8 mouse cellular contexts compared by ENCODE assay signal in genomic region chr9:41951472-41952129, GRCm38 (mm10).
DNase-seq lines count a peak whose midpoint lies in the region; ATAC-seq and TF ChIP-seq lines count a peak whose summit lies in the region.

No protein-coding gene starts in this region.

- TF ChIP-seq POLR2A in CH12.LX (IDR thresholded peaks at IDR 0.05; ENCODE audit: low read depth, low read length), result no peak

- no peak for TF ChIP-seq EP300 in CH12.LX (IDR thresholded peaks at IDR 0.05; ENCODE audit: low read length)

- no peak for DNase-seq in heart, adult 18-20 months
- DNase-seq in CH12.LX (ENCODE audit: extremely low read depth), result peak; percentile 11
- DNase-seq in forebrain, embryonic 10.5 days (ENCODE audit: extremely low spot score, low spot score), result no peak
- DNase-seq in liver, result peak; percentile 38
- no peak for DNase-seq in urinary bladder, adult 18-20 months (ENCODE audit: low spot score in 2 of 2)
- no peak for DNase-seq in yolk sac, embryonic 10.5 days (ENCODE audit: low spot score)

- WGBS in heart, embryonic 11.5 days (ENCODE audit: insufficient replicate concordance), result 14% methylated on average over 16 of the region's 16 CpGs
- 24% methylated on average over 16 of the region's 16 CpGs for whole genome bisulfite sequencing in forebrain, embryonic 10.5 days
- 4% methylated on average over 16 of the region's 16 CpGs for WGBS in stomach, embryonic 15.5 days

- peak overlapping the region; percentile 36 for H3K4me3 ChIP-seq in heart, embryonic 11.5 days (ENCODE audit: low read depth, low read length)
- peak overlapping the region in 1 of 3 experiments; percentile 55 for H3K4me3 ChIP-seq in CH12.LX (replicated peaks in 1 of 3; ENCODE audit: low read depth in 2 of 3, low read length in 2 of 3, poor library complexity in 1 of 3)
- peak overlapping the region; percentile 59 for H3K4me3 ChIP-seq in forebrain, embryonic 10.5 days
- peak overlapping the region; percentile 47 for H3K4me3 ChIP-seq in stomach, embryonic 15.5 days (replicated peaks)

- H3K79me2 ChIP-seq in CH12.LX (replicated peaks; ENCODE audit: control insufficient read depth, extremely low read depth, insufficient read depth, poor library complexity, severe bottlenecking), result no peaks in the 10 kb centered on the region

- peaks cover 15% of the 10 kb centered on the region for H3K4me1 ChIP-seq in heart, embryonic 11.5 days (ENCODE audit: control insufficient read depth, insufficient read depth, low read length)
- H3K4me1 ChIP-seq in CH12.LX (ENCODE audit: control insufficient read depth in 1 of 2, insufficient read depth in 2 of 2), result peaks cover 0 to 20% of the 10 kb centered on the region in 2 experiments; a peak in 2 of 4 replicates
- H3K4me1 ChIP-seq in forebrain, embryonic 10.5 days, result peaks cover 51% of the 10 kb centered on the region
- peaks cover 24% of the 10 kb centered on the region for H3K4me1 ChIP-seq in stomach, embryonic 15.5 days

- H3K36me3 ChIP-seq in heart, embryonic 11.5 days (ENCODE audit: control insufficient read depth, insufficient read depth, low read length), result no peaks in the 10 kb centered on the region
- no peaks in the 10 kb centered on the region for H3K36me3 ChIP-seq in CH12.LX (replicated peaks in 1 of 2; ENCODE audit: control insufficient read depth in 1 of 2, insufficient read depth in 1 of 2, low read length in 1 of 2)
- no peaks in the 10 kb centered on the region for H3K36me3 ChIP-seq in forebrain, embryonic 10.5 days (replicated peaks)
- H3K36me3 ChIP-seq in stomach, embryonic 15.5 days, result no peaks in the 10 kb centered on the region

- H3K4me2 ChIP-seq in heart, embryonic 11.5 days, result peak overlapping the region; percentile 80
- H3K4me2 ChIP-seq in CH12.LX (ENCODE audit: insufficient read depth, low read depth, poor library complexity, severe bottlenecking), result peak overlapping the region; percentile 81; the same call in 1 of the 2 replicates
- peak overlapping the region; percentile 85 for H3K4me2 ChIP-seq in stomach, embryonic 15.5 days

- H3K27ac ChIP-seq in heart, embryonic 11.5 days (ENCODE audit: low read depth, low read length), result peak overlapping the region; percentile 92
- no peak overlapping the region for H3K27ac ChIP-seq in CH12.LX (ENCODE audit: insufficient read depth, low read depth)
- peak overlapping the region; percentile 96 for H3K27ac ChIP-seq in forebrain, embryonic 10.5 days
- H3K27ac ChIP-seq in stomach, embryonic 15.5 days, result peak overlapping the region; percentile 92

- ATAC-seq in heart, embryonic 11.5 days (replicated peaks; ENCODE audit: insufficient number of reproducible peaks, low FRiP score, low TSS enrichment), result peak; percentile 9
- ATAC-seq in stomach, embryonic 15.5 days (ENCODE audit: insufficient read depth, low FRiP score, low read depth), result peak; percentile 28; the same call in 1 of the 2 replicates

- peak overlapping the region; percentile 64 for H3K9ac ChIP-seq in heart, embryonic 11.5 days (ENCODE audit: low read depth, low read length)
- H3K9ac ChIP-seq in CH12.LX (ENCODE audit: insufficient read depth, low read depth), result no peak overlapping the region
- peak overlapping the region; percentile 46 for H3K9ac ChIP-seq in stomach, embryonic 15.5 days

- in situ Hi-C loops in CH12.LX (cut with MboI; ENCODE audit: low pct_ligation_motif_present, low pct_unique_long_range_greater_than_20kb, low sequenced_read_pairs), result loop anchor here (5.0 to 10.0 kb wide), 2 partner anchors 477 to 724 kb away; no protein-coding TSS in a partner anchor

- H3K9me3 ChIP-seq in heart, embryonic 11.5 days (replicated peaks; ENCODE audit: control insufficient read depth, low read length), result no peaks in the 10 kb centered on the region
- no peaks in the 10 kb centered on the region for H3K9me3 ChIP-seq in CH12.LX (replicated peaks; ENCODE audit: low read length)
- H3K9me3 ChIP-seq in forebrain, embryonic 10.5 days, result no peaks in the 10 kb centered on the region
- no peaks in the 10 kb centered on the region for H3K9me3 ChIP-seq in stomach, embryonic 15.5 days

- no peak for TF ChIP-seq CTCF in CH12.LX (conservative IDR thresholded peaks at IDR 0.05 in 1 of 2, IDR thresholded peaks at IDR 0.05 in 1 of 2; ENCODE audit: low read depth in 2 of 2, low read length in 2 of 2)

- no peaks in the 10 kb centered on the region for H3K27me3 ChIP-seq in heart, embryonic 11.5 days (ENCODE audit: control insufficient read depth, insufficient read depth, low read length)
- peaks cover 5% of the 10 kb centered on the region for H3K27me3 ChIP-seq in CH12.LX (replicated peaks)
- H3K27me3 ChIP-seq in forebrain, embryonic 10.5 days (ENCODE audit: poor library complexity, severe bottlenecking), result peaks cover 26% of the 10 kb centered on the region
- no peaks in the 10 kb centered on the region for H3K27me3 ChIP-seq in stomach, embryonic 15.5 days (replicated peaks)

- no peak for TF ChIP-seq RAD21 in CH12.LX (IDR thresholded peaks at IDR 0.05; ENCODE audit: low read depth, low read length)

- dilution Hi-C loops in CH12.LX (cut with MboI; ENCODE audit: extremely low pct_ligation_motif_present, extremely low pct_unique_long_range_greater_than_20kb, low sequenced_read_pairs), result no loop called here

TF ChIP-seq in CH12.LX, 34 proteins besides CTCF, POLR2A, EP300 and RAD21:
- TF ChIP-seq POLR2AphosphoS2 (IDR thresholded peaks at IDR 0.05; ENCODE audit: low read depth, low read length) (no peak), MAFK (IDR thresholded peaks at IDR 0.05; ENCODE audit: insufficient replicate concordance, low read length) (no peak), CHD2 (IDR thresholded peaks at IDR 0.05; ENCODE audit: low read length) (no peak), RCOR1 (conservative IDR thresholded peaks at IDR 0.05; ENCODE audit: low read depth, low read length) (no peak), BHLHE40 (IDR thresholded peaks at IDR 0.05; ENCODE audit: low read depth, low read length) (no peak), TCF12 (IDR thresholded peaks at IDR 0.05; ENCODE audit: low read depth, low read length) (no peak), GABPA (IDR thresholded peaks at IDR 0.05; ENCODE audit: insufficient replicate concordance, low read depth, low read length) (no peak), MAZ (IDR thresholded peaks at IDR 0.05; ENCODE audit: low read depth, low read length) (no peak), IRF4 (IDR thresholded peaks at IDR 0.05; ENCODE audit: low read depth, low read length) (no peak)
TF ChIP-seq in CH12.LX: peak in this region for 0.

Comparison
In these comparisons a context has a peak if more than half of its experiments do, and no peak if none do; other contexts are left out.
1. DNase-seq: peak in CH12.LX (single experiment) and liver (single experiment); none in heart, adult 18-20 months (0 of 2), forebrain, embryonic 10.5 days (single experiment), urinary bladder, adult 18-20 months (0 of 2) and yolk sac, embryonic 10.5 days (single experiment).
2. Peak in every context shown above with its lines, with median percentiles within 50 percentile points of each other: H3K4me2 ChIP-seq.